Mouse (Mus musculus) limb, embryonic 13.5 days (tissue): ENCODE measurements around the gene Gm21970. TPM values are rescaled to one million over a fixed set of nuclear protein-coding genes. Genes with fewer than 3 reads are reported as not detected.

ENCODE experiments used
- ATAC-seq: fragments of 200-750 bp; cut with Nextera tagmentation; 2 replicates; pipeline ENCODE4 v1.8.0; 2017; ENCODE audit warnings: low read depth, moderate number of reproducible peaks, moderate TSS enrichment; ENCODE audit not compliant: low FRiP score
- H3K27ac ChIP-seq: fragments of 300-500 bp; sonication (generic); 2 replicates; pipeline ENCODE4 v1.5.1; 2015; ENCODE audit warnings: inconsistent platforms, mild to moderate bottlenecking, moderate library complexity
- H3K27me3 ChIP-seq: fragments of 300-500 bp; sonication (generic); 2 replicates; pipeline ENCODE4 v1.6.1; 2015; ENCODE audit warnings: mild to moderate bottlenecking, inconsistent platforms
- H3K36me3 ChIP-seq: fragments of 300-500 bp; sonication (generic); 2 replicates; pipeline ENCODE4 v1.6.1; 2015; ENCODE audit warnings: inconsistent platforms, mild to moderate bottlenecking, moderate library complexity
- H3K4me1 ChIP-seq: fragments of 300-500 bp; sonication (generic); 2 replicates; pipeline ENCODE4 v1.6.1; 2015; ENCODE audit warnings: inconsistent platforms
- H3K4me2 ChIP-seq: fragments of 300-500 bp; sonication (generic); replicated peaks from 2 replicates; pipeline ENCODE4 v1.6.1; 2015; ENCODE audit warnings: inconsistent platforms, mild to moderate bottlenecking, moderate library complexity
- H3K4me3 ChIP-seq: fragments of 300-500 bp; sonication (generic); 2 replicates; pipeline ENCODE4 v1.5.1; 2015; ENCODE audit warnings: moderate library complexity, mild to moderate bottlenecking, inconsistent platforms
- H3K9ac ChIP-seq: fragments of 300-500 bp; sonication (generic); 2 replicates; pipeline ENCODE4 v1.6.1; 2015; ENCODE audit warnings: mild to moderate bottlenecking, inconsistent platforms
- H3K9me3 ChIP-seq: fragments of 300-500 bp; sonication (generic); 2 replicates; pipeline ENCODE4 v1.6.1; 2016; ENCODE audit warnings: inconsistent platforms
- WGBS: fragments of 180-500 bp; shearing (Covaris S2); methylation state at CpG from one replicate; pipeline ENCODE4 v1.1.7; 2015; 5-methylcytosine and 5-hydroxymethylcytosine counted together
- polyA plus RNA-seq: library from polyadenylated mRNA; unstranded; fragments of >200 nt; fragmentation: Nextera tagmentation; extraction: Ambion mirVana; gene quantifications from 2 replicates; pipeline ENCODE4 v1.2.1, GENCODE M21; 2015

Gene Gm21970
- polyA plus RNA-seq, 1 experiment from 2014 or later, result not detected

- H3K4me1 ChIP-seq, result peaks cover 7% of the 10 kb centered on the region
- no peaks in the 10 kb centered on the region for H3K36me3 ChIP-seq
- no peak overlapping the region for H3K27ac ChIP-seq
- no peak overlapping the region for H3K4me3 ChIP-seq
- WGBS, result 46% methylated on average over 10 of the region's 10 CpGs
- no peak overlapping the region for H3K4me2 ChIP-seq
- no peak overlapping the region for H3K9ac ChIP-seq
- H3K9me3 ChIP-seq, result no peaks in the 10 kb centered on the region
- ATAC-seq, result no peak
- H3K27me3 ChIP-seq, result peaks cover 23% of the 10 kb centered on the region
These were observed 34.0 kb upstream of the Gm21970 start for GRCm38 (mm10) chr16:91357526-91357900.

- Histone ChIP-seq H3K4me1 (peaks cover 16% of the 10 kb centered on the region), H3K9me3 (no peaks in the 10 kb centered on the region), H3K4me3 (no peak overlapping the region), H3K9ac (no peak overlapping the region), H3K36me3 (no peaks in the 10 kb centered on the region), H3K27ac (no peak overlapping the region), H3K27me3 (peaks cover 13% of the 10 kb centered on the region; the same call in 1 of the 2 replicates), H3K4me2 (no peak overlapping the region)
- ATAC-seq, result no peak
- WGBS, result 39% methylated on average over 8 of the region's 8 CpGs
These were observed 33.0 kb upstream of the Gm21970 start for GRCm38 (mm10) chr16:91358555-91358954.

GRCm38 (mm10) chr16:91359531-91359930, 32.0 kb upstream of the Gm21970 start:
- no peak overlapping the region for H3K4me3 ChIP-seq
- no peak overlapping the region for H3K9ac ChIP-seq
- H3K27me3 ChIP-seq, result peaks cover 10% of the 10 kb centered on the region; the same call in 1 of the 2 replicates
- H3K27ac ChIP-seq, result no peak overlapping the region
- peaks cover 22% of the 10 kb centered on the region for H3K4me1 ChIP-seq
- 83% methylated on average over 13 of the region's 13 CpGs for WGBS
- H3K9me3 ChIP-seq, result no peaks in the 10 kb centered on the region
- no peaks in the 10 kb centered on the region for H3K36me3 ChIP-seq
- no peak for ATAC-seq
- no peak overlapping the region for H3K4me2 ChIP-seq

GRCm38 (mm10) chr16:91360162-91360561, 31.4 kb upstream of the Gm21970 start:
- no peak for ATAC-seq
- Histone ChIP-seq H3K36me3 (no peaks in the 10 kb centered on the region), H3K9ac (no peak overlapping the region), H3K27ac (no peak overlapping the region), H3K4me3 (no peak overlapping the region), H3K27me3 (peaks cover 6% of the 10 kb centered on the region; the same call in 1 of the 2 replicates), H3K9me3 (no peaks in the 10 kb centered on the region), H3K4me2 (no peak overlapping the region), H3K4me1 (peaks cover 22% of the 10 kb centered on the region)
- 55% methylated on average over 3 of the region's 3 CpGs for WGBS

GRCm38 (mm10) chr16:91362006-91362405, 29.5 kb upstream of the Gm21970 start:
- Histone ChIP-seq H3K36me3 (no peaks in the 10 kb centered on the region), H3K9me3 (no peaks in the 10 kb centered on the region), H3K27me3 (no peaks in the 10 kb centered on the region), H3K4me3 (no peak overlapping the region), H3K4me1 (peaks cover 22% of the 10 kb centered on the region), H3K27ac (no peak overlapping the region), H3K4me2 (no peak overlapping the region), H3K9ac (no peak overlapping the region)
- no peak for ATAC-seq
- 44% methylated on average over 2 of the region's 2 CpGs for WGBS

GRCm38 (mm10) chr16:91362616-91363272, 28.8 kb upstream of the Gm21970 start:
- no peak overlapping the region for H3K4me2 ChIP-seq

GRCm38 (mm10) chr16:91363483-91363882, 28.0 kb upstream of the Gm21970 start:
- no peak overlapping the region for H3K4me3 ChIP-seq
- H3K4me2 ChIP-seq, result no peak overlapping the region
- H3K4me1 ChIP-seq, result peaks cover 22% of the 10 kb centered on the region
- H3K36me3 ChIP-seq, result no peaks in the 10 kb centered on the region
- no peaks in the 10 kb centered on the region for H3K27me3 ChIP-seq
- ATAC-seq, result 0 out of 2 replicates have a peak, but pooled peaks have one; percentile 15
- no peak overlapping the region for H3K9ac ChIP-seq
- 41% methylated on average over 3 of the region's 3 CpGs for WGBS
- H3K9me3 ChIP-seq, result 0 out of 2 replicates have a peak, but pooled peaks cover 6% of the 10 kb centered on the region
- no peak overlapping the region for H3K27ac ChIP-seq

More at GRCm38 (mm10) chr16:91362616-91363272, 28.8 kb upstream of the Gm21970 start:
- H3K4me3 ChIP-seq, result no peak overlapping the region
- no peaks in the 10 kb centered on the region for H3K9me3 ChIP-seq
- no peak overlapping the region for H3K27ac ChIP-seq
- no peaks in the 10 kb centered on the region for H3K27me3 ChIP-seq
- H3K4me1 ChIP-seq, result peaks cover 22% of the 10 kb centered on the region
- peak; percentile 45; the same call in 1 of the 2 replicates for ATAC-seq
- H3K36me3 ChIP-seq, result no peaks in the 10 kb centered on the region
- no peak overlapping the region for H3K9ac ChIP-seq
- 61% methylated on average over 12 of the region's 12 CpGs for WGBS

- Histone ChIP-seq H3K27ac (no peak overlapping the region), H3K4me3 (no peak overlapping the region), H3K4me1 (peaks cover 22% of the 10 kb centered on the region), H3K9me3 (0 out of 2 replicates have a peak, but pooled peaks cover 6% of the 10 kb centered on the region), H3K27me3 (no peaks in the 10 kb centered on the region), H3K9ac (no peak overlapping the region), H3K4me2 (no peak overlapping the region), H3K36me3 (no peaks in the 10 kb centered on the region)
- no peak for ATAC-seq
These were observed 25.0 kb upstream of the Gm21970 start for GRCm38 (mm10) chr16:91366567-91366966.

- Histone ChIP-seq H3K9me3 (0 out of 2 replicates have a peak, but pooled peaks cover 6% of the 10 kb centered on the region), H3K4me2 (no peak overlapping the region), H3K4me3 (no peak overlapping the region), H3K27me3 (no peaks in the 10 kb centered on the region), H3K4me1 (peaks cover 20% of the 10 kb centered on the region), H3K36me3 (no peaks in the 10 kb centered on the region), H3K27ac (no peak overlapping the region), H3K9ac (no peak overlapping the region)
- 68% methylated on average over 2 of the region's 2 CpGs for WGBS
- no peak for ATAC-seq
These were observed 24.5 kb upstream of the Gm21970 start for GRCm38 (mm10) chr16:91367066-91367465.

GRCm38 (mm10) chr16:91372577-91373472, 18.7 kb upstream of the Gm21970 start, which contains the start of gene Ifnar2:
Ifnar2 (plus strand) TSS chr16:91372783.
- Histone ChIP-seq H3K27me3 (no peaks in the 10 kb centered on the region), H3K4me2 (peak within 1 kb of the TSS; percentile 80), H3K27ac (peak within 1 kb of the TSS; percentile 90), H3K36me3 (peaks cover 10% of the 10 kb centered on the region; the same call in 1 of the 2 replicates), H3K9me3 (0 out of 2 replicates have a peak, but pooled peaks cover 6% of the 10 kb centered on the region), H3K4me3 (peak within 1 kb of the TSS; percentile 85), H3K9ac (peak within 1 kb of the TSS; percentile 94), H3K4me1 (peaks cover 27% of the 10 kb centered on the region)
- under 1% methylated on average over 62 of the region's 62 CpGs for WGBS
- peak; percentile 90 for ATAC-seq

- peak overlapping the region; percentile 85 for H3K4me3 ChIP-seq
- H3K36me3 ChIP-seq, result peaks cover 10% of the 10 kb centered on the region; the same call in 1 of the 2 replicates
- ATAC-seq, result no peak
- peak overlapping the region; percentile 94 for H3K9ac ChIP-seq
- H3K4me2 ChIP-seq, result peak overlapping the region; percentile 80
- H3K27ac ChIP-seq, result peak overlapping the region; percentile 90
- 32% methylated on average over 13 of the region's 13 CpGs for WGBS
- H3K9me3 ChIP-seq, result no peaks in the 10 kb centered on the region
- peaks cover 27% of the 10 kb centered on the region for H3K4me1 ChIP-seq
- no peaks in the 10 kb centered on the region for H3K27me3 ChIP-seq
These were observed 17.9 kb upstream of the Gm21970 start for GRCm38 (mm10) chr16:91373473-91374252.
